Mouse (Mus musculus): ENCODE data around the gene Tmem35b. TPM values are rescaled to one million over a fixed set of nuclear protein-coding genes. Genes with fewer than 3 reads are reported as not detected.
A peak's percentile ranks its signal among the peaks of the same experiment; 100 is the strongest.

Tmem35b gene
- polyA plus RNA-seq, 1 experiment from 2014 or later, result 16.8 TPM

- peak; percentile 94 for ATAC-seq (ENCODE audit: low FRiP score, low read depth)
- no peaks in the 10 kb centered on the region for H3K27me3 ChIP-seq
- H3K4me3 ChIP-seq, result peak overlapping the region; percentile 69
- peaks cover 13% of the 10 kb centered on the region; the same call in 1 of the 2 replicates for H3K4me1 ChIP-seq
- H3K27ac ChIP-seq (replicated peaks), result no peak overlapping the region
- H3K9me3 ChIP-seq, result no peaks in the 10 kb centered on the region
- H3K4me2 ChIP-seq (replicated peaks), result peak overlapping the region; percentile 84
- H3K9ac ChIP-seq (replicated peaks), result peak overlapping the region; percentile 65
- peaks cover 9% of the 10 kb centered on the region for H3K36me3 ChIP-seq
- 2% methylated on average over 35 of the region's 35 CpGs for WGBS
Measured at GRCm38 (mm10) chr4:127125834-127126463, 2.5 kb downstream of the Tmem35b start.

GRCm38 (mm10) chr4:127134687-127135086 lies 11.2 kb downstream of the Tmem35b start:
- no peak overlapping the region for H3K4me3 ChIP-seq
- H3K27ac ChIP-seq (replicated peaks), result no peak overlapping the region
- H3K36me3 ChIP-seq, result no peaks in the 10 kb centered on the region
- 55% methylated on average over 1 of the region's 1 CpGs for WGBS
- no peak for ATAC-seq (ENCODE audit: low FRiP score, low read depth)
- peaks cover 6% of the 10 kb centered on the region; the same call in 1 of the 2 replicates for H3K4me1 ChIP-seq
- no peak overlapping the region for H3K4me2 ChIP-seq (replicated peaks)
- no peaks in the 10 kb centered on the region for H3K9me3 ChIP-seq
- H3K27me3 ChIP-seq, result no peaks in the 10 kb centered on the region
- H3K9ac ChIP-seq (replicated peaks), result no peak overlapping the region

GRCm38 (mm10) chr4:127137591-127137990 lies 14.1 kb downstream of the Tmem35b start:
- no peak for ATAC-seq (ENCODE audit: low FRiP score, low read depth)
- 80% methylated on average over 5 of the region's 5 CpGs for WGBS
- Histone ChIP-seq H3K27me3 (no peaks in the 10 kb centered on the region), H3K4me2 (replicated peaks) (no peak overlapping the region), H3K4me1 (peaks cover 6% of the 10 kb centered on the region; the same call in 1 of the 2 replicates), H3K9me3 (no peaks in the 10 kb centered on the region), H3K9ac (replicated peaks) (no peak overlapping the region), H3K36me3 (no peaks in the 10 kb centered on the region), H3K27ac (replicated peaks) (no peak overlapping the region), H3K4me3 (no peak overlapping the region)

- ATAC-seq (ENCODE audit: low FRiP score, low read depth), result no peak
- Histone ChIP-seq H3K36me3 (no peaks in the 10 kb centered on the region), H3K4me1 (peaks cover 6% of the 10 kb centered on the region; the same call in 1 of the 2 replicates), H3K27me3 (no peaks in the 10 kb centered on the region), H3K9ac (replicated peaks) (no peak overlapping the region), H3K27ac (replicated peaks) (no peak overlapping the region), H3K4me3 (no peak overlapping the region), H3K4me2 (replicated peaks) (no peak overlapping the region), H3K9me3 (no peaks in the 10 kb centered on the region)
- WGBS, result 39% methylated on average over 6 of the region's 6 CpGs
Measured at GRCm38 (mm10) chr4:127138486-127138885, 15.0 kb downstream of the Tmem35b start.

- Histone ChIP-seq H3K27ac (replicated peaks) (no peak overlapping the region), H3K4me3 (no peak overlapping the region), H3K4me1 (no peaks in the 10 kb centered on the region), H3K27me3 (no peaks in the 10 kb centered on the region), H3K4me2 (replicated peaks) (no peak overlapping the region), H3K9me3 (no peaks in the 10 kb centered on the region), H3K36me3 (no peaks in the 10 kb centered on the region), H3K9ac (replicated peaks) (no peak overlapping the region)
- 87% methylated on average over 13 of the region's 13 CpGs for WGBS
- ATAC-seq (ENCODE audit: low FRiP score, low read depth), result no peak
Measured at GRCm38 (mm10) chr4:127150031-127150430, 26.5 kb downstream of the Tmem35b start.

GRCm38 (mm10) chr4:127153345-127153744 lies 29.9 kb downstream of the Tmem35b start:
- Histone ChIP-seq H3K4me3 (no peak overlapping the region), H3K4me2 (replicated peaks) (no peak overlapping the region), H3K27me3 (no peaks in the 10 kb centered on the region), H3K27ac (replicated peaks) (no peak overlapping the region), H3K9ac (replicated peaks) (no peak overlapping the region), H3K36me3 (no peaks in the 10 kb centered on the region), H3K9me3 (no peaks in the 10 kb centered on the region), H3K4me1 (no peaks in the 10 kb centered on the region)
- no peak for ATAC-seq (ENCODE audit: low FRiP score, low read depth)
- WGBS, result 66% methylated on average over 1 of the region's 1 CpGs

- Histone ChIP-seq H3K4me3 (no peak overlapping the region), H3K27ac (replicated peaks) (no peak overlapping the region), H3K36me3 (no peaks in the 10 kb centered on the region), H3K27me3 (no peaks in the 10 kb centered on the region), H3K4me2 (replicated peaks) (no peak overlapping the region), H3K4me1 (no peaks in the 10 kb centered on the region), H3K9me3 (no peaks in the 10 kb centered on the region), H3K9ac (replicated peaks) (no peak overlapping the region)
- no peak for ATAC-seq (ENCODE audit: low FRiP score, low read depth)
- 63% methylated on average over 5 of the region's 5 CpGs for WGBS
Measured at GRCm38 (mm10) chr4:127155757-127156156, 32.3 kb downstream of the Tmem35b start.

GRCm38 (mm10) chr4:127157746-127158145 lies 34.3 kb downstream of the Tmem35b start:
- Histone ChIP-seq H3K9ac (replicated peaks) (no peak overlapping the region), H3K4me2 (replicated peaks) (no peak overlapping the region), H3K27me3 (no peaks in the 10 kb centered on the region), H3K27ac (replicated peaks) (no peak overlapping the region), H3K9me3 (no peaks in the 10 kb centered on the region), H3K4me1 (no peaks in the 10 kb centered on the region), H3K4me3 (no peak overlapping the region), H3K36me3 (no peaks in the 10 kb centered on the region)
- 86% methylated on average over 4 of the region's 4 CpGs for WGBS
- ATAC-seq (ENCODE audit: low FRiP score, low read depth), result no peak

- WGBS, result 73% methylated on average over 8 of the region's 8 CpGs
- H3K4me2 ChIP-seq (replicated peaks), result no peak overlapping the region
- H3K4me1 ChIP-seq, result peaks cover 10% of the 10 kb centered on the region; the same call in 1 of the 2 replicates
- no peak overlapping the region for H3K9ac ChIP-seq (replicated peaks)
- H3K4me3 ChIP-seq, result no peak overlapping the region
- H3K36me3 ChIP-seq, result no peaks in the 10 kb centered on the region
- peaks cover 27% of the 10 kb centered on the region for H3K27me3 ChIP-seq
- H3K27ac ChIP-seq (replicated peaks), result no peak overlapping the region
- H3K9me3 ChIP-seq, result no peaks in the 10 kb centered on the region
- ATAC-seq (ENCODE audit: low FRiP score, low read depth), result no peak
Measured at GRCm38 (mm10) chr4:127163926-127164325, 40.4 kb downstream of the Tmem35b start.

- Histone ChIP-seq H3K4me3 (no peak overlapping the region), H3K27me3 (peaks cover 56% of the 10 kb centered on the region), H3K4me2 (replicated peaks) (no peak overlapping the region), H3K36me3 (no peaks in the 10 kb centered on the region), H3K4me1 (peaks cover 31% of the 10 kb centered on the region), H3K9me3 (no peaks in the 10 kb centered on the region), H3K9ac (replicated peaks) (no peak overlapping the region), H3K27ac (replicated peaks) (no peak overlapping the region)
- 77% methylated on average over 5 of the region's 5 CpGs for WGBS
- ATAC-seq (ENCODE audit: low FRiP score, low read depth), result no peak
Measured at GRCm38 (mm10) chr4:127167096-127167495, 43.6 kb downstream of the Tmem35b start.

- peak overlapping the region; percentile 98 for H3K4me2 ChIP-seq (replicated peaks)
- H3K9ac ChIP-seq (replicated peaks), result no peak overlapping the region
- H3K4me3 ChIP-seq, result peak overlapping the region; percentile 86
- H3K27me3 ChIP-seq, result peaks cover 63% of the 10 kb centered on the region
- no peaks in the 10 kb centered on the region for H3K36me3 ChIP-seq
- no peak; the same call in 1 of the 2 replicates for ATAC-seq (ENCODE audit: low FRiP score, low read depth)
- H3K4me1 ChIP-seq, result peaks cover 31% of the 10 kb centered on the region
- H3K9me3 ChIP-seq, result no peaks in the 10 kb centered on the region
- WGBS, result 18% methylated on average over 8 of the region's 8 CpGs
- H3K27ac ChIP-seq (replicated peaks), result no peak overlapping the region
Measured at GRCm38 (mm10) chr4:127167731-127168130, 44.2 kb downstream of the Tmem35b start.

- under 1% methylated on average over 39 of the region's 39 CpGs for WGBS
Measured at GRCm38 (mm10) chr4:127168211-127168913, 44.9 kb downstream of the Tmem35b start.

More at GRCm38 (mm10) chr4:127168211-127168913, 44.9 kb downstream of the Tmem35b start:
- Histone ChIP-seq H3K9me3 (no peaks in the 10 kb centered on the region), H3K4me2 (replicated peaks) (peak overlapping the region; percentile 98), H3K9ac (replicated peaks) (peak overlapping the region; percentile 88), H3K4me1 (peaks cover 31% of the 10 kb centered on the region), H3K27me3 (peaks cover 69% of the 10 kb centered on the region), H3K27ac (replicated peaks) (peak overlapping the region; percentile 75), H3K4me3 (peak overlapping the region; percentile 86), H3K36me3 (no peaks in the 10 kb centered on the region)
- peak; percentile 77 for ATAC-seq (ENCODE audit: low FRiP score, low read depth)

All from midbrain, embryonic 12.5 days (tissue).